11 mouse cellular contexts compared by ENCODE assay signal in the genomic region with DNA sequence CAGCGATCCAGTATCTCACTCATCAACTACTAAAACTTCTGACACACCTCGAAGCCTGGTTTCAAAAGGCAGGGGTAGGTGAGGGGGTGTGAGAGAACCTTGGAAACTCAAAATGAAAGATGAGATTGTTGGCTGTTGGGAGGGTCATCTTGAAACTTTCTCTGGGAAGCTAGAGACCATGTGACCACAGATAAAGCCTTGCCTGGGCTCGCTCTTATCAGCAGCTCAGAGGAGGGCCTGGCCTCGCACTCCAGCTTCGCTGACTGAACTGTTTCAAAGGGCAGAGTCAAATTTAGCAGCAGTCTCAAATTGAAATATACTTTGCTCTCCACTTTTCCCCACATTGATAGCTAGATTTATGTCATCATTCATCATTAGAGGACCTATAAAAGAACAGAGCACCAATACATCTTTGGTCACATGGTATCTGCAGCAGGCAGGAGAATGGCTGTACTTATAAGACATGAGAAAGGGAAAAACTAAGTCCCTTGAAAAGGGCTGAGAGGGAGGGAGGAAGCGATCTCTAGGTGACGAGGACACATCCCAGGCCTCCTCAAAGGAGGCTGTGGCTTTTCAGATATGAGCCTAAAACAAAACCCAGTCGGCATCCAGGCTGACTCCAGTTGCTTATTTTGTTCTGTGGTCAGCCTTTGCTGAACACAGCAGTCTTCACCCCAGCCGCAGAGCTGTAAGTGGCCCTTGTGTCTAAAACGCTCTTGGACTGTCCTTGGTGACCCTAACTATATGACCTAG. TPM values are rescaled to one million over a fixed set of nuclear protein-coding genes. Genes with fewer than 3 reads are reported as not detected.
DNase-seq lines count a peak whose midpoint lies in the region; ATAC-seq and TF ChIP-seq lines count a peak whose summit lies in the region.
"Had no signal": no experiment of that assay in that cellular context is flagged by ENCODE, and none has a peak within 500 bp of the region (broad histone marks: within the 10 kb centered on the region; RNA-seq: fewer than 3 reads in every experiment).

No protein-coding gene starts in this region.

- peak overlapping the region; percentile 3; the same call in 1 of the 2 replicates for H3K27ac ChIP-seq in lung, embryonic 14.5 days (ENCODE audit: low read depth)
- no peak overlapping the region for H3K27ac ChIP-seq in embryonic facial prominence, embryonic 15.5 days (replicated peaks)
- no peak overlapping the region for H3K27ac ChIP-seq in intestine, embryonic 14.5 days (ENCODE audit: low read depth)
- no peak overlapping the region for H3K27ac ChIP-seq in liver, postnatal 0 days (ENCODE audit: low read depth)
- H3K27ac ChIP-seq in forebrain, embryonic 16.5 days (ENCODE audit: low read length) = no peak overlapping the region
- H3K27ac ChIP-seq: hindbrain, embryonic 13.5 days; limb, embryonic 13.5 days had no signal

- H3K4me3 ChIP-seq in lung, embryonic 14.5 days (ENCODE audit: low read depth, low read length) = no peak overlapping the region
- no peak overlapping the region for H3K4me3 ChIP-seq in embryonic facial prominence, embryonic 15.5 days (replicated peaks)
- no peak overlapping the region for H3K4me3 ChIP-seq in intestine, embryonic 14.5 days (ENCODE audit: low read depth, low read length)
- no peak overlapping the region for H3K4me3 ChIP-seq in liver, postnatal 0 days (ENCODE audit: low read depth, low read length)
- H3K4me3 ChIP-seq in forebrain, embryonic 16.5 days (replicated peaks; ENCODE audit: low read length) = no peak overlapping the region
- H3K4me3 ChIP-seq: erythroblast, embryonic 14.5 days; hindbrain, embryonic 13.5 days; limb, embryonic 13.5 days had no signal

- WGBS in lung, embryonic 14.5 days = 19% methylated on average over 10 of the region's 10 CpGs
- 67% methylated on average over 10 of the region's 10 CpGs for WGBS in embryonic facial prominence, embryonic 15.5 days
- WGBS in intestine, embryonic 14.5 days = 45% methylated on average over 10 of the region's 10 CpGs
- 35% methylated on average over 10 of the region's 10 CpGs for WGBS in liver, postnatal 0 days (ENCODE audit: insufficient replicate concordance)
- 76% methylated on average over 10 of the region's 10 CpGs for WGBS in forebrain, embryonic 16.5 days

- no peaks in the 10 kb centered on the region for H3K9me3 ChIP-seq in lung, embryonic 14.5 days (ENCODE audit: low read depth, low read length)
- H3K9me3 ChIP-seq in embryonic facial prominence, embryonic 15.5 days (replicated peaks) = no peaks in the 10 kb centered on the region
- no peaks in the 10 kb centered on the region for H3K9me3 ChIP-seq in intestine, embryonic 14.5 days (ENCODE audit: control insufficient read depth, low read length)
- H3K9me3 ChIP-seq in liver, postnatal 0 days (ENCODE audit: low read length) = no peaks in the 10 kb centered on the region
- H3K9me3 ChIP-seq in forebrain, embryonic 16.5 days (ENCODE audit: control insufficient read depth, low read length) = no peaks in the 10 kb centered on the region
- H3K9me3 ChIP-seq: hindbrain, embryonic 13.5 days; limb, embryonic 13.5 days had no signal

- H3K9ac ChIP-seq in lung, embryonic 14.5 days = no peak overlapping the region
- H3K9ac ChIP-seq in embryonic facial prominence, embryonic 15.5 days = no peak overlapping the region
- H3K9ac ChIP-seq in intestine, embryonic 14.5 days (ENCODE audit: low read length) = no peak overlapping the region
- H3K9ac ChIP-seq in liver, postnatal 0 days (replicated peaks) = no peak overlapping the region
- no peak overlapping the region for H3K9ac ChIP-seq in forebrain, embryonic 16.5 days (replicated peaks; ENCODE audit: low read depth, low read length)
- H3K9ac ChIP-seq: hindbrain, embryonic 13.5 days; limb, embryonic 13.5 days had no signal

- no peak for TF ChIP-seq CTCF in lung, embryonic 14.5 days (IDR thresholded peaks at IDR 0.05; ENCODE audit: low read depth)
- no peak for TF ChIP-seq CTCF in liver, postnatal 0 days (IDR thresholded peaks at IDR 0.05; ENCODE audit: low read depth)

- peak; percentile 41; the same call in 1 of the 2 replicates for TF ChIP-seq EP300 in liver, postnatal 0 days (IDR thresholded peaks at IDR 0.05; ENCODE audit: low read depth)

- no peak overlapping the region for H3K4me2 ChIP-seq in lung, embryonic 14.5 days
- H3K4me2 ChIP-seq in embryonic facial prominence, embryonic 15.5 days (replicated peaks) = no peak overlapping the region
- no peak overlapping the region for H3K4me2 ChIP-seq in intestine, embryonic 14.5 days (ENCODE audit: low read length)
- H3K4me2 ChIP-seq in liver, postnatal 0 days (ENCODE audit: low read depth, low read length) = no peak overlapping the region
- H3K4me2 ChIP-seq in forebrain, embryonic 16.5 days (ENCODE audit: low read length) = no peak overlapping the region
- H3K4me2 ChIP-seq: hindbrain, embryonic 13.5 days; limb, embryonic 13.5 days had no signal

- H3K27me3 ChIP-seq in lung, embryonic 14.5 days (ENCODE audit: insufficient read depth, low read length) = no peaks in the 10 kb centered on the region
- H3K27me3 ChIP-seq in embryonic facial prominence, embryonic 15.5 days = no peaks in the 10 kb centered on the region
- H3K27me3 ChIP-seq in intestine, embryonic 14.5 days (replicated peaks; ENCODE audit: control insufficient read depth, insufficient read depth, low read length) = no peaks in the 10 kb centered on the region
- no peaks in the 10 kb centered on the region for H3K27me3 ChIP-seq in liver, postnatal 0 days (ENCODE audit: insufficient read depth, low read length)
- H3K27me3 ChIP-seq in forebrain, embryonic 16.5 days (replicated peaks; ENCODE audit: control insufficient read depth, insufficient read depth, low read length) = no peaks in the 10 kb centered on the region
- H3K27me3 ChIP-seq: hindbrain, embryonic 13.5 days; limb, embryonic 13.5 days had no signal

- H3K36me3 ChIP-seq in lung, embryonic 14.5 days (ENCODE audit: insufficient read depth) = no peaks in the 10 kb centered on the region
- no peaks in the 10 kb centered on the region for H3K36me3 ChIP-seq in embryonic facial prominence, embryonic 15.5 days
- no peaks in the 10 kb centered on the region for H3K36me3 ChIP-seq in intestine, embryonic 14.5 days (ENCODE audit: control insufficient read depth, insufficient read depth, low read length)
- H3K36me3 ChIP-seq in liver, postnatal 0 days (replicated peaks; ENCODE audit: insufficient read depth, low read length) = no peaks in the 10 kb centered on the region
- no peaks in the 10 kb centered on the region for H3K36me3 ChIP-seq in forebrain, embryonic 16.5 days (ENCODE audit: control insufficient read depth, insufficient read depth)
- H3K36me3 ChIP-seq: hindbrain, embryonic 13.5 days; limb, embryonic 13.5 days had no signal

- H3K4me1 ChIP-seq in lung, embryonic 14.5 days (ENCODE audit: insufficient read depth) = 0 out of 2 replicates have a peak, but pooled peaks cover 3% of the 10 kb centered on the region
- H3K4me1 ChIP-seq in embryonic facial prominence, embryonic 15.5 days = peaks cover 7% of the 10 kb centered on the region; the same call in 1 of the 2 replicates
- H3K4me1 ChIP-seq in intestine, embryonic 14.5 days (replicated peaks; ENCODE audit: control insufficient read depth, insufficient read depth, low read length) = peaks cover 10% of the 10 kb centered on the region
- H3K4me1 ChIP-seq in liver, postnatal 0 days (ENCODE audit: insufficient read depth) = peaks cover 9% of the 10 kb centered on the region
- H3K4me1 ChIP-seq in forebrain, embryonic 16.5 days (replicated peaks; ENCODE audit: control insufficient read depth, insufficient read depth, low read length) = no peaks in the 10 kb centered on the region
- H3K4me1 ChIP-seq: hindbrain, embryonic 13.5 days had no signal

- peak; percentile 60 for DNase-seq in lung, embryonic 14.5 days
- DNase-seq in lung, postnatal 10 days = no peak
- no peak for DNase-seq in intestine, embryonic 14.5 days (ENCODE audit: low spot score)
- no peak for DNase-seq in liver, postnatal 0 days
- DNase-seq in cerebellum, adult 9-10 months = no peak
- no peak for DNase-seq in left cerebral cortex, adult 9 months (ENCODE audit: low spot score in 2 of 2)

- peak; percentile 87 for ATAC-seq in lung, embryonic 14.5 days (ENCODE audit: insufficient read depth)
- peak; percentile 54; the same call in 1 of the 2 replicates for ATAC-seq in embryonic facial prominence, embryonic 15.5 days (ENCODE audit: insufficient number of reproducible peaks, low FRiP score, low TSS enrichment, low read depth)
- peak; percentile 71 for ATAC-seq in intestine, embryonic 14.5 days (replicated peaks; ENCODE audit: low FRiP score, low TSS enrichment, low read depth)
- ATAC-seq in liver, postnatal 0 days = peak; percentile 82
- ATAC-seq in forebrain, embryonic 16.5 days = no peak

RNA-seq across cellular contexts. Expression of a gene that starts 8.1 kb away (rescaled TPM):
- polyA plus RNA-seq in lung, embryonic 14.5 days (2014; fragmentation: Nextera tagmentation; extraction: Ambion mirVana) = 1.6 and 2.0 TPM in 2 replicates
- 3.0 and 3.6 TPM in 2 replicates for polyA plus RNA-seq in embryonic facial prominence, embryonic 15.5 days (2015; fragmentation: Nextera tagmentation; extraction: Ambion mirVana)
- polyA plus RNA-seq in intestine, embryonic 14.5 days (2014; fragmentation: Nextera tagmentation; extraction: Ambion mirVana) = 1.6 and 2.3 TPM in 2 replicates
- polyA plus RNA-seq in liver, postnatal 0 days (2015; fragmentation: Nextera tagmentation; extraction: Ambion mirVana) = 0.12 and 0.17 TPM in 2 replicates
- 0.62 and 1.1 TPM in 2 replicates for polyA plus RNA-seq in forebrain, embryonic 16.5 days (2015; fragmentation: Nextera tagmentation; extraction: Ambion mirVana)
- polyA plus RNA-seq: erythroblast, embryonic 14.5 days had no signal

RNA-seq across cellular contexts. Expression of a gene that starts 44.0 kb away (rescaled TPM):
- 473 and 523 TPM in 2 replicates for polyA plus RNA-seq in lung, embryonic 14.5 days (2014; fragmentation: Nextera tagmentation; extraction: Ambion mirVana)
- polyA plus RNA-seq in embryonic facial prominence, embryonic 15.5 days (2015; fragmentation: Nextera tagmentation; extraction: Ambion mirVana) = 403 and 440 TPM in 2 replicates
- 684 and 706 TPM in 2 replicates for polyA plus RNA-seq in intestine, embryonic 14.5 days (2014; fragmentation: Nextera tagmentation; extraction: Ambion mirVana)
- polyA plus RNA-seq in liver, postnatal 0 days (2015; fragmentation: Nextera tagmentation; extraction: Ambion mirVana) = 155 and 160 TPM in 2 replicates
- 428 and 455 TPM in 2 replicates for polyA plus RNA-seq in forebrain, embryonic 16.5 days (2015; fragmentation: Nextera tagmentation; extraction: Ambion mirVana)
